Mouse (Mus musculus): ENCODE measurements around the gene Gzmg. TPM values are rescaled to one million over a fixed set of nuclear protein-coding genes. Genes with fewer than 3 reads are reported as not detected.
"Not testable (repeated sequence)": the region's sequence is repeated elsewhere in the genome, so short reads cannot be mapped to it uniquely, and the experiment has no call there.

Gene Gzmg
- polyA plus RNA-seq, 1 experiment from 2014 or later = not detected

DNA sequence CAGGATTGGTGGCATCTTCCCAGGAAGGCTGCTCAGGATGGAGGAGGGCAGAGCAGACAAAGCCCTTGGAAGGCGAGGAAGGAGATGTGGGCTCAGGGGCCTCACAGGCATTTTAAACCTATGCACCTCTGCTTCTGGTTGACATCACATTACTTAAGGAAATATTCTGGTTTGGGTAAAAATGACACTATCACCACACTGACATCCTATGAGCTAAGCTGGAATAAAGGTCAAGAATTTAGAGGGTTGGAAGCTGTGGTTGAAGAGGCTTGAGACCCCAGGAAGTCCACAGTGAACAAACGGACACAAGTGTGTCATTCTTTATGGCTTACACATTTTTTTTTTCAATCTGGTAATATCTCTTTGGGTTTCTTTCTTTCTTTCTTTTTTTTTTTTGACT lies 26.9 kb downstream of the Gzmg start, which contains the start of gene Gzmd:
Gene Gzmd, minus strand, starts transcription at position 101 of the 400 bp plus-strand sequence.
- not testable (repeated sequence) for ATAC-seq (ENCODE audit: low FRiP score); H3K27ac ChIP-seq; H3K27me3 ChIP-seq; H3K9me3 ChIP-seq; H3K4me2 ChIP-seq; H3K4me1 ChIP-seq; H3K9ac ChIP-seq; H3K4me3 ChIP-seq (replicated peaks); H3K36me3 ChIP-seq (replicated peaks)
- 77% methylated on average over 2 of the region's 2 CpGs for WGBS

DNA sequence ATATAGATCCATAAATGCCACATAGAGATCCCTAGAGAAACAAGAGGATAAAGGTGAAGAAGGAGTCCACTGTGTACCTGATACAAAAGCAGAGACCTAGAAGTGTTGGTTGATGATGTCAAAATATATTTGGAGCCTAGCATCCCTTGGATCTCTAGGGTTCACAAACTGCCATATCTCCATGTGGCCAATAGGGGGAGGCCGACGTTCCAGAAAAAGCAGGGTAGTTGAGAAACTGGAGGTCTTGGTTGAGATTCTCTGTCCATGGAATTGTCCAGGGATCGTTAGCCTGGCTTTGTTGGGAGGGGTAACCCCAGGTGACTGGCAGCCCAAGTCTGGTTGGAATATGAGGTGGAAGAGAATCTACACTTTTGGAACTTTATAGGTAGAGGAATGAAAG lies 31.0 kb downstream of the Gzmg start:
- WGBS = 52% methylated on average over 3 of the region's 3 CpGs
- H3K4me3 ChIP-seq (replicated peaks) = no peak overlapping the region
- no peaks in the 10 kb centered on the region for H3K9me3 ChIP-seq
- no peaks in the 10 kb centered on the region for H3K36me3 ChIP-seq (replicated peaks)
- no peak overlapping the region for H3K27ac ChIP-seq
- no peak overlapping the region for H3K9ac ChIP-seq
- ATAC-seq (ENCODE audit: low FRiP score) = no peak
- no peak overlapping the region for H3K4me2 ChIP-seq
- no peaks in the 10 kb centered on the region for H3K4me1 ChIP-seq
- H3K27me3 ChIP-seq = no peaks in the 10 kb centered on the region

DNA sequence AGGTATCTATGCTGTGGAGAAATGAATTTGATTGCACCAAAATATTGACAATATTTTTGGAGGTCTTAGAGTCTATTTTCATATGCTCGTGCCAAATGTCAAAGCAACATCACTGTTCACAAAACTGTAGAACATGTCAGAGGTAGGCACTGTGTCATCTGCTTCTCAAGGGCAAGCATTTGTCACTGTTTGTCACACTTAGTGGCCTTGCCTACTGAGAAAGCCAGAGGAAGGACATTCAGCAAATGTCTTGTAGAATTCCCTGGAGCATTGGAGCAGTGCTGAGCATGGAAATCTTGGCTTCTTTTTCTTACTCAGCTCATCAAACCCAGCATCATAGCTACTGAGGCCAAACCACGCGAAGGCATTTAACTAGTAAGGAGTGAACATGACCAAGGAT lies 35.9 kb downstream of the Gzmg start:
- Histone ChIP-seq H3K4me3 (replicated peaks) (no peak overlapping the region), H3K27ac (no peak overlapping the region), H3K4me1 (no peaks in the 10 kb centered on the region), H3K4me2 (no peak overlapping the region), H3K9me3 (no peaks in the 10 kb centered on the region), H3K9ac (no peak overlapping the region), H3K27me3 (no peaks in the 10 kb centered on the region), H3K36me3 (replicated peaks) (no peaks in the 10 kb centered on the region)
- no peak for ATAC-seq (ENCODE audit: low FRiP score)
- WGBS = 80% methylated on average over 3 of the region's 3 CpGs

DNA sequence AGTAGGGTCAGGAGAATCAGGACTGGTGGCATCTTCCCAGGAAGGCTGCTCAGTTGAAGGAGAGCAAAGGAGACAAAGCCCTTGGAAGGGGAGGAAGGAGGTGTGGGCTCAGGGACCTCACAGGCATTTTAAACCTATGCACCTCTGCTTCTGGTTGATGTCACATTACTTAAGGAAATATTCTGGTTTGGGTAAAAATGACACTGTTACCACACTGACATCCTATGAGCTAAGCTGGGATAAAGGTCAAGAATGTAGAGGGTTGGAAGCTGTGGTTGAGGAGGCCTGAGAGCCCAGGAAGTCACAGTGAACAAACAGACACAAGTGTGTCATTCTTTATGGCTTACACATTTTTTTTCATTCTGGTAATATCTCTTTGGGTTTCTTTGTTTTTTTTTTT lies 38.9 kb downstream of the Gzmg start, which contains the start of gene Gzme:
Gene Gzme, minus strand, starts transcription at position 101 of the 400 bp plus-strand sequence.
- no peak within 1 kb of the TSS for H3K9ac ChIP-seq
- ATAC-seq (ENCODE audit: low FRiP score) = no peak
- no peaks in the 10 kb centered on the region for H3K27me3 ChIP-seq
- H3K4me3 ChIP-seq (replicated peaks) = no peak within 1 kb of the TSS
- H3K27ac ChIP-seq = no peak within 1 kb of the TSS
- no peaks in the 10 kb centered on the region for H3K9me3 ChIP-seq
- H3K4me2 ChIP-seq = no peak within 1 kb of the TSS
- no peaks in the 10 kb centered on the region for H3K36me3 ChIP-seq (replicated peaks)
- no peaks in the 10 kb centered on the region for H3K4me1 ChIP-seq

DNA sequence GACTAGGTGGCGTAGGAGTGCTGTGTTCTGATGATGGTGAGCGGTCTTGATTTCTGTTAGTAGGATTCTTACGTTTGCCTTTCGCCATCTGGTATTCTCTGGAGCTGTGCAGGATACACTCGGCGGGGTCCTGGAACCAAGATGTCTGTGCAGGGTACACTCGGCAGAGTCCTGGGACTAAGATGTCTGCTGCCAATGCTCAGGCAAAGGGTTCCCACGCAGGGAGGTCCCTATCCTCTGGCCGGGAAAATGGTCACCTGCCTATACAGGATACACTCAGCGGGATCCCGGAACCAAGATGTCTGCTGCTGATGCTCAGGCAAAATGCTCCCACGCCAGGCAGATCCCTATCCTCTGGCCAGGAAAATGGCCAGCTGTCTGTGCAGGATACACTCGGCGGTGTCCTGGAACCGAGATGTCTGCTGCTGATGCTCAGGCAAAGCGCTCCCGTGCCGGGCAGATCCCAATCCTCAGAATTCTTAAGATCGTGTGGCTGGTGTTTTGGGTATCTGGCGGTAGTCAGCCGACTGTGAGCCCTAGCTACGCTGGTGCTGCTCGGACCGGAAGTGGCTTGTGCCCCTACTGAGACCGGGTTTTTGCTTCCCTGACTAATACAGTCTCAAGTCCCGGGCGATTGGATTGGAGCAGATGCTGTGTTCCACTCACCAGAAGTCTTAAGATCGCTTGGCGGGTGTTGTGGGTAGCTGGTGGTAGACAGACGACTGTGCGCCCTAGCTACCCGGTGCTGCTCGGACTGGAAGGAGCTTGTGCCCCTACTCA lies 43.7 kb downstream of the Gzmg start:
- ATAC-seq (ENCODE audit: low FRiP score); H3K4me1 ChIP-seq; H3K36me3 ChIP-seq (replicated peaks); H3K9ac ChIP-seq; H3K27ac ChIP-seq; H3K4me2 ChIP-seq; H3K9me3 ChIP-seq; H3K27me3 ChIP-seq; H3K4me3 ChIP-seq (replicated peaks): not testable (repeated sequence)
- WGBS = 94% methylated on average over 33 of the region's 33 CpGs

Other genes starting within 250 kb of the Gzmg start
- not detected in 2 replicates for gene Cma1, start 214.9 kb downstream of the Gzmg start, polyA plus RNA-seq (2016; fragmentation: Nextera tagmentation; extraction: Ambion mirVana)
- gene Cma2, start 208.6 kb downstream of the Gzmg start, polyA plus RNA-seq (2016; fragmentation: Nextera tagmentation; extraction: Ambion mirVana) = not detected in 2 replicates
- gene Mcpt1, start 141.6 kb downstream of the Gzmg start, polyA plus RNA-seq (2016; fragmentation: Nextera tagmentation; extraction: Ambion mirVana) = not detected in 2 replicates
- not detected in 2 replicates for gene Mcpt9, start 129.1 kb downstream of the Gzmg start, polyA plus RNA-seq (2016; fragmentation: Nextera tagmentation; extraction: Ambion mirVana)
- not detected in 2 replicates for gene Mcpt2, start 117.5 kb downstream of the Gzmg start, polyA plus RNA-seq (2016; fragmentation: Nextera tagmentation; extraction: Ambion mirVana)
- gene Mcpt4, start 97.3 kb downstream of the Gzmg start, polyA plus RNA-seq (2016; fragmentation: Nextera tagmentation; extraction: Ambion mirVana) = not detected in 2 replicates
- gene Mcpt8, start 74.3 kb downstream of the Gzmg start, polyA plus RNA-seq (2016; fragmentation: Nextera tagmentation; extraction: Ambion mirVana) = not detected in 2 replicates
- gene Ctsg, start 57.0 kb downstream of the Gzmg start, polyA plus RNA-seq (2016; fragmentation: Nextera tagmentation; extraction: Ambion mirVana) = not detected in 2 replicates
- not detected in 2 replicates for gene Gzme, start 39.0 kb downstream of the Gzmg start, polyA plus RNA-seq (2016; fragmentation: Nextera tagmentation; extraction: Ambion mirVana)
- gene Gzmd, start 27.0 kb downstream of the Gzmg start, polyA plus RNA-seq (2016; fragmentation: Nextera tagmentation; extraction: Ambion mirVana) = not detected in 2 replicates
- not detected in 2 replicates for gene Gzmn, start 15.0 kb upstream of the Gzmg start, polyA plus RNA-seq (2016; fragmentation: Nextera tagmentation; extraction: Ambion mirVana)
- not detected in 2 replicates for gene Gzmf, start 51.8 kb upstream of the Gzmg start, polyA plus RNA-seq (2016; fragmentation: Nextera tagmentation; extraction: Ambion mirVana)
- gene Gzmc, start 75.1 kb upstream of the Gzmg start, polyA plus RNA-seq (2016; fragmentation: Nextera tagmentation; extraction: Ambion mirVana) = not detected in 2 replicates
- not detected in 2 replicates for gene Gzmb, start 102.7 kb upstream of the Gzmg start, polyA plus RNA-seq (2016; fragmentation: Nextera tagmentation; extraction: Ambion mirVana)
- gene Atp12a, start 205.5 kb upstream of the Gzmg start, polyA plus RNA-seq (2016; fragmentation: Nextera tagmentation; extraction: Ambion mirVana) = 0.06 and 0.10 TPM in 2 replicates
- gene Rnf17, start 243.0 kb upstream of the Gzmg start, polyA plus RNA-seq (2016; fragmentation: Nextera tagmentation; extraction: Ambion mirVana) = 0.93 and 1.1 TPM in 2 replicates